Mouse (Mus musculus) midbrain, postnatal 0 days (tissue): ENCODE measurements around the gene Ccnb1. TPM values are rescaled to one million over a fixed set of nuclear protein-coding genes. Genes with fewer than 3 reads are reported as not detected.
"Not testable (repeated sequence)": the region's sequence is repeated elsewhere in the genome, so short reads cannot be mapped to it uniquely, and the experiment has no call there.

Source experiments
- ATAC-seq: fragments of 200-750 bp; cut with Nextera tagmentation; 2 replicates; pipeline ENCODE4 v1.8.0; 2017; ENCODE audit warnings: moderate number of reproducible peaks, mild to moderate bottlenecking, moderate TSS enrichment, moderate library complexity; ENCODE audit not compliant: low FRiP score
- DNase-seq: peaks from one replicate; pipeline ENCODE4 v3.0.0-alpha.2; 2015; ENCODE audit warnings: low spot score
- H3K27ac ChIP-seq: fragments of 300-500 bp; sonication (generic); 2 replicates; pipeline ENCODE4 v1.5.1; 2014; ENCODE audit warnings: low read depth, mild to moderate bottlenecking, low read length, mixed read lengths
- H3K27me3 ChIP-seq: fragments of 300-500 bp; sonication (generic); 2 replicates; pipeline ENCODE4 v1.6.1; 2014; ENCODE audit warnings: low read length, control low read depth, mixed read lengths; ENCODE audit not compliant: insufficient read depth
- H3K36me3 ChIP-seq: fragments of 300-500 bp; sonication (generic); 2 replicates; pipeline ENCODE4 v1.6.1; 2014; ENCODE audit warnings: low read length, control low read depth, mixed read lengths; ENCODE audit not compliant: insufficient read depth
- H3K4me1 ChIP-seq: fragments of 300-500 bp; sonication (generic); 2 replicates; pipeline ENCODE4 v1.6.1; 2014; ENCODE audit warnings: mild to moderate bottlenecking, control low read depth, antibody characterized with exemption, low read length, mixed read lengths; ENCODE audit not compliant: insufficient read depth
- H3K4me2 ChIP-seq: fragments of 300-500 bp; sonication (generic); 2 replicates; pipeline ENCODE4 v1.6.1; 2014; ENCODE audit warnings: low read depth, mild to moderate bottlenecking, low read length, mixed read lengths; ENCODE audit not compliant: poor library complexity, severe bottlenecking
- H3K4me3 ChIP-seq: fragments of 300-500 bp; sonication (generic); 2 replicates; pipeline ENCODE4 v1.5.1; 2014; ENCODE audit warnings: low read depth, mild to moderate bottlenecking, low read length, moderate library complexity
- H3K9ac ChIP-seq: fragments of 300-500 bp; sonication (generic); replicated peaks from 2 replicates; pipeline ENCODE4 v1.6.1; 2014; ENCODE audit warnings: mild to moderate bottlenecking, low read length, moderate library complexity, mixed read lengths; ENCODE audit not compliant: poor library complexity, severe bottlenecking
- H3K9me3 ChIP-seq: fragments of 300-500 bp; sonication (generic); 2 replicates; pipeline ENCODE4 v1.6.1; 2016; ENCODE audit warnings: low read length, control low read depth
- CTCF ChIP-seq: IDR thresholded peaks from 2 replicates; pipeline ENCODE4 v1.5.1; 2016; ENCODE audit warnings: antibody characterized with exemption, mild to moderate bottlenecking
- WGBS: fragments of 180-500 bp; shearing (Covaris S2); extraction: QIAGEN DNeasy Blood & Tissue Kit; methylation state at CpG from one replicate; pipeline ENCODE4 v1.1.7; 2014; 5-methylcytosine and 5-hydroxymethylcytosine counted together
- polyA plus RNA-seq: library from polyadenylated mRNA; unstranded; fragments of >200 nt; fragmentation: Nextera tagmentation; extraction: Ambion mirVana; gene quantifications from 2 replicates; pipeline ENCODE4 v1.2.1, GENCODE M21; 2015
- total RNA-seq: library from RNA; depleted of rRNA; stranded (reverse); fragments of >200 nt; gene quantifications from 2 replicates; pipeline ENCODE4 v1.2.3, GENCODE M21; 2014

The Ccnb1 gene
- total and polyA plus RNA-seq, 2 experiments from 2014 or later, result 11.7 to 22.5 TPM

DNA sequence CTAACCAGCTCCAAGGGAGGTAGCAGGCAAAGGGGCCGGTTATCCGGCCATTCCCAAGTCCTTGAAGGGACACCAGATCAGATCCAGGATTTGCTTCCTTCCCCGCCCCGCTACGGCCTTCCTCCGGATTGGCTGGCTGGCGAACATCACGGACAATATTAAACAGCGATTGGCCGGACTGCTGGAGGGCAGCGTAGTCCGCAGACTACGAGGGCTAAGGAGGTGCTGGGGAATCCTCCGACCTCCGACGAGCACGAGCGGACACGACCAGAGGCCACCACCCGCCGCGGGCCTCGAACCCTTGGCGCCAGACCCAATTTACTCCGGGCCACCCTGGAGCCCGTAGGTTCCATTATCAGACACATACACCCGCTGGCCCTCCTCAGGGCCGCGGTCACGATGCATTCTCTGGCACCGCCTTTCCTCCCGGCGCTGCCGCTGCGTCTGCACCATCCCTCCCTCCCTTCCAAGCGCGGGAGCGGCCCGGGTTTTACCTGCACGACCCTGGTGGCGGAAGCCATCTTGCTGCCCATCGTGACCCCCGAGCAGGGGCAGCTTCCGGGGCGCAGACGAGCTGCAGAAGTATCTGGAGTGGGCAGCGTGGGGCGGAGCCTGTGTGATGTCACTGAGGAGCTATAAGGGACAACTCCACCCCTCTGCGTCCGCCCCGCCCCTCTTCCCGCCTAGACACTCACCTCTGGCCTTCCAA is 42.2 kb downstream of the Ccnb1 start, which contains the start of gene Mrps36:
Gene Mrps36, minus strand, starts transcription at position 624 of the 709 bp plus-strand sequence.
- peak within 1 kb of the TSS; percentile 62 for H3K4me3 ChIP-seq
- H3K27ac ChIP-seq, result peak within 1 kb of the TSS; percentile 94
- TF ChIP-seq CTCF, result peak; percentile 20; the same call in 1 of the 2 replicates
- ATAC-seq, result peak; percentile 97
- under 1% methylated on average over 52 of the region's 52 CpGs for WGBS
- no peaks in the 10 kb centered on the region for H3K9me3 ChIP-seq
- peak within 1 kb of the TSS; percentile 77 for H3K9ac ChIP-seq
- DNase-seq, result peak; percentile 95
- no peaks in the 10 kb centered on the region for H3K27me3 ChIP-seq
- H3K4me1 ChIP-seq, result peaks cover 4% of the 10 kb centered on the region; the same call in 1 of the 2 replicates
- H3K4me2 ChIP-seq, result peak within 1 kb of the TSS; percentile 59
- no peaks in the 10 kb centered on the region for H3K36me3 ChIP-seq

- no peaks in the 10 kb centered on the region for H3K36me3 ChIP-seq
- WGBS, result 65% methylated on average over 11 of the region's 11 CpGs
- no peak for DNase-seq
- peak overlapping the region; percentile 59 for H3K4me2 ChIP-seq
- no peaks in the 10 kb centered on the region for H3K27me3 ChIP-seq
- H3K27ac ChIP-seq, result peak overlapping the region; percentile 94
- peak overlapping the region; percentile 62 for H3K4me3 ChIP-seq
- ATAC-seq, result peak; percentile 38
- peaks cover 4% of the 10 kb centered on the region; the same call in 1 of the 2 replicates for H3K4me1 ChIP-seq
- no peaks in the 10 kb centered on the region for H3K9me3 ChIP-seq
- peak overlapping the region; percentile 77 for H3K9ac ChIP-seq
- no peak for TF ChIP-seq CTCF
These were observed 42.9 kb downstream of the Ccnb1 start for GRCm38 (mm10) chr13:100743346-100744035.

DNA sequence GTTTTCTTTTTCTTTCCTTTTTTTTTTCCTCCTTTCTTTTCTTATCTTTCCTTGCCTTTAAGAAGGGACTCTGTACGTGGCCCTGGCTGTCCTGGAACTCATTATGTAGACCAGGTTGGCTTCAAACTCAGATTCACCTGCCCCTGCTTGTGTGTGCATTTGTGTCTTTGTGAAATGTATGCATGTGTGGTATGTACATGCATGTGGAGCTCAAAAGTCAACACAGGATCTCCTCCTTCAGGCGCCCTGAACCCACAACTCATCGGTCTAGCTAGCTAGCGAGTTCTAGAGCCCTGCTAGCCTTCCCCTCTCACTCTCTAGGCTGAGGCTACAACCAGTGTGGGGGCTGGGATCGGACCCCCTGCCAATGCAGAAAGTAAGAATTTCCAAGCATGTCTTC is 43.5 kb downstream of the Ccnb1 start:
- ATAC-seq (no peak), DNase-seq (no peak)
- no peaks in the 10 kb centered on the region for H3K9me3 ChIP-seq
- H3K27ac ChIP-seq, result no peak overlapping the region
- H3K4me2 ChIP-seq, result no peak overlapping the region
- H3K4me3 ChIP-seq, result no peak overlapping the region
- H3K9ac ChIP-seq, result no peak overlapping the region
- no peak for TF ChIP-seq CTCF
- no peaks in the 10 kb centered on the region; the same call in 1 of the 2 replicates for H3K36me3 ChIP-seq
- 92% methylated on average over 5 of the region's 5 CpGs for WGBS
- no peaks in the 10 kb centered on the region for H3K27me3 ChIP-seq
- H3K4me1 ChIP-seq, result peaks cover 4% of the 10 kb centered on the region; the same call in 1 of the 2 replicates

GRCm38 (mm10) chr13:100732756-100733155 is 53.6 kb downstream of the Ccnb1 start:
- peaks cover 6% of the 10 kb centered on the region; the same call in 1 of the 2 replicates for H3K4me1 ChIP-seq
- no peak for TF ChIP-seq CTCF
- H3K9me3 ChIP-seq, result no peaks in the 10 kb centered on the region
- no peak for ATAC-seq
- 98% methylated on average over 2 of the region's 2 CpGs for WGBS
- no peak overlapping the region for H3K4me2 ChIP-seq
- no peak overlapping the region for H3K27ac ChIP-seq
- no peak overlapping the region for H3K4me3 ChIP-seq
- no peaks in the 10 kb centered on the region for H3K27me3 ChIP-seq
- no peak overlapping the region for H3K9ac ChIP-seq
- H3K36me3 ChIP-seq, result peaks cover 7% of the 10 kb centered on the region; the same call in 1 of the 2 replicates
- DNase-seq, result no peak

DNA sequence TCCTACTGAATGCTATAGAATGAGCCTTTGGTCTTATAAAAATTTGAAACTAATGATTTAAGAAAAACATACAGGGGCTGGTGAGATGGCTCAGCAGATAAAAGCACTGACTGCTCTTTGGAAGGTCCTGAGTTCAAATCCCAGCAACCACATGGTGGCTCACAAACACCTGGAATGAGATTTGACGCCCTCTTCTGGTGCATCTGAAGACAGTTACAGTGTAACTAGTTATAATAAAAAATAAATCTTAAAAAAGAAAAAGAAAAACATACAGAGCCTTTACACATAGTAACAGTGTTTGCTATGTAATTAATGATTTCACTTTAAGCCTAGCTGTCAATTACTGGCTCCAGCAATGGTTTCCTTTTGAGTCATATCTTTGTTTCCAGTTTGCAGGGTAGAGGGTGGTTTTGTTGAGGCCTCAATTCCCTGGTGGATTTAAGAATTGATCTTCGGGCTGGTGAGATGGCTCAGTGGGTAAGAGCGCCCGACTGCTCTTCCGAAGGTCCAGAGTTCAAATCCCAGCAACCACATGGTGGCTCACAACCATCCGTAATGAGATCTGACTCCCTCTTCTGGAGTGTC is 54.8 kb downstream of the Ccnb1 start:
- H3K4me1 ChIP-seq, H3K36me3 ChIP-seq, H3K27ac ChIP-seq, H3K27me3 ChIP-seq, ATAC-seq, H3K9me3 ChIP-seq, DNase-seq, H3K9ac ChIP-seq, H3K4me3 ChIP-seq: not testable (repeated sequence)
- 0 out of 2 replicates have a peak, but pooled peaks have one; percentile 27 for TF ChIP-seq CTCF
- H3K4me2 ChIP-seq, result peak overlapping the region; percentile 85; the same call in 1 of the 2 replicates
- WGBS, result 89% methylated on average over 5 of the region's 6 CpGs
